Mouse (Mus musculus) olfactory bulb, adult 2 months (tissue): ENCODE measurements around the gene Vrk3.

Experiments used
- CTCF ChIP-seq: fragments of 200-500 bp; IDR thresholded peaks from 2 replicates; pipeline ENCODE4 v1.5.1; 2012; ENCODE audit warnings: low read depth, mild to moderate bottlenecking, low read length, moderate library complexity; ENCODE audit not compliant: insufficient read depth
- POLR2A ChIP-seq: fragments of 200-500 bp; IDR thresholded peaks from 2 replicates; pipeline ENCODE4 v1.6.1; 2012; ENCODE audit warnings: mild to moderate bottlenecking, low read depth, low read length, moderate library complexity; ENCODE audit not compliant: insufficient read depth

DNA sequence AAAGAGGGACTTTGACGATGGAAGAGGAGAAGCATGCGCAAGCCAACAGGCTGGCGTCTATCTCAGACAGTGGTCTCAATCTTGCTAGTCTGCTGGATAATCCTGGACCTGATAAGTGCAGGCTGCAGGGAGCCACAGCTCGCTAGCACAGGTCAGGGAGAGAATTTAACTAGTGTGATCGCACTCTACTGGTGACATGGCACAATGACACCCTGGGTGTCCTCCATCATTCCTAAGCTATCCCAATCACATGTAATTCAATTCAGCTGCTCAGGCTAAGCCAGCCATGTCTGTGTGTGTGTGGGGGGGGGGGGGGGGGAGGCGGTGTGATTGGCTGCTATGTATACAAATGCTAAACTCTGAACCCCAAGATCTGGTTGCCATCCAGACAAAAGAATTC, 46.3 kb upstream of the Vrk3 start:
- no peak for TF ChIP-seq POLR2A
- TF ChIP-seq CTCF, result no peak
